Mouse (Mus musculus) cortical plate, adult 2 months (tissue): ENCODE data around the gene Raph1. TPM values are rescaled to one million over a fixed set of nuclear protein-coding genes. Genes with fewer than 3 reads are reported as not detected.

ENCODE experiments used
- H3K27ac ChIP-seq: fragments of 200-500 bp; 2 replicates; pipeline ENCODE4 v1.5.1; 2012; ENCODE audit warnings: low read length, control low read depth, inconsistent platforms; ENCODE audit not compliant: insufficient read depth
- H3K4me1 ChIP-seq: fragments of 200-500 bp; 2 replicates; pipeline ENCODE4 v1.6.1; 2011; ENCODE audit warnings: low read length; ENCODE audit not compliant: control insufficient read depth, insufficient read depth
- H3K4me3 ChIP-seq: fragments of 200-500 bp; 2 replicates; pipeline ENCODE4 v1.5.1; 2011; ENCODE audit warnings: mild to moderate bottlenecking, low read length, control low read depth; ENCODE audit not compliant: insufficient read depth
- CTCF ChIP-seq: fragments of 200-500 bp; IDR thresholded peaks from 2 replicates; pipeline ENCODE4 v1.5.1; 2011; ENCODE audit warnings: mild to moderate bottlenecking, control low read depth, low read length; ENCODE audit not compliant: insufficient read depth; ENCODE audit errors: extremely low read depth
- POLR2A ChIP-seq: fragments of 200-500 bp; IDR thresholded peaks from 2 replicates; pipeline ENCODE4 v1.6.1; 2011; ENCODE audit warnings: mild to moderate bottlenecking, low read length, control low read depth; ENCODE audit not compliant: insufficient read depth; ENCODE audit errors: extremely low read depth
- polyA plus RNA-seq: library from polyadenylated mRNA; depleted of rRNA; stranded (reverse); fragments of >200 nt; gene quantifications from 2 replicates; pipeline ENCODE4 v1.2.3, GENCODE M21; 2012

Raph1 gene
- polyA plus RNA-seq, 1 experiment = 18.3 TPM

GRCm38 (mm10) chr1:60599013-60599701 lies 32.3 kb upstream of the Raph1 start:
- TF ChIP-seq POLR2A (no peak), CTCF (no peak)
- Histone ChIP-seq H3K4me3 (no peak overlapping the region), H3K4me1 (no peaks in the 10 kb centered on the region), H3K27ac (no peak overlapping the region)

GRCm38 (mm10) chr1:60596386-60597320 lies 29.7 kb upstream of the Raph1 start:
- Histone ChIP-seq H3K4me3 (no peak overlapping the region), H3K4me1 (no peaks in the 10 kb centered on the region), H3K27ac (no peak overlapping the region)
- TF ChIP-seq CTCF (no peak), POLR2A (no peak)

- TF ChIP-seq CTCF (no peak), POLR2A (no peak)
- no peaks in the 10 kb centered on the region for H3K4me1 ChIP-seq
- no peak overlapping the region for H3K27ac ChIP-seq
- no peak overlapping the region for H3K4me3 ChIP-seq
Observed at GRCm38 (mm10) chr1:60593101-60593500, 26.2 kb upstream of the Raph1 start.

GRCm38 (mm10) chr1:60588887-60589629 lies 22.2 kb upstream of the Raph1 start:
- no peak for TF ChIP-seq CTCF
- TF ChIP-seq POLR2A = no peak
- Histone ChIP-seq H3K27ac (no peak overlapping the region), H3K4me1 (no peaks in the 10 kb centered on the region), H3K4me3 (no peak overlapping the region)

- H3K4me3 ChIP-seq = no peak overlapping the region
- no peak for TF ChIP-seq POLR2A
- no peak for TF ChIP-seq CTCF
Observed at GRCm38 (mm10) chr1:60580990-60581389, 14.1 kb upstream of the Raph1 start.

GRCm38 (mm10) chr1:60579886-60580285 lies 13.0 kb upstream of the Raph1 start:
- Histone ChIP-seq H3K27ac (no peak overlapping the region), H3K4me1 (no peaks in the 10 kb centered on the region)
- TF ChIP-seq POLR2A = no peak
- TF ChIP-seq CTCF = no peak

More at GRCm38 (mm10) chr1:60580990-60581389, 14.1 kb upstream of the Raph1 start:
- Histone ChIP-seq H3K27ac (no peak overlapping the region), H3K4me1 (no peaks in the 10 kb centered on the region)

GRCm38 (mm10) chr1:60572699-60573098 lies 5.8 kb upstream of the Raph1 start:
- Histone ChIP-seq H3K27ac (no peak overlapping the region), H3K4me3 (no peak overlapping the region), H3K4me1 (no peaks in the 10 kb centered on the region)
- no peak for TF ChIP-seq CTCF
- TF ChIP-seq POLR2A = no peak

More at GRCm38 (mm10) chr1:60579886-60580285, 13.0 kb upstream of the Raph1 start:
- H3K4me3 ChIP-seq = no peak overlapping the region

- Histone ChIP-seq H3K4me3 (no peak overlapping the region), H3K4me1 (0 out of 2 replicates have a peak, but pooled peaks cover under 1% of the 10 kb centered on the region), H3K27ac (no peak overlapping the region)
- TF ChIP-seq POLR2A (no peak), CTCF (no peak)
Observed at GRCm38 (mm10) chr1:60569741-60570140, 2.8 kb upstream of the Raph1 start.

GRCm38 (mm10) chr1:60569210-60569609 lies 2.3 kb upstream of the Raph1 start:
- no peak for TF ChIP-seq CTCF
- TF ChIP-seq POLR2A = no peak
- Histone ChIP-seq H3K4me3 (no peak overlapping the region), H3K27ac (no peak overlapping the region), H3K4me1 (0 out of 2 replicates have a peak, but pooled peaks cover 1% of the 10 kb centered on the region)
